Mouse (Mus musculus) ES-Bruce4 (cell line): Measurements from ENCODE around the gene Gm43518.

Experiments
- CTCF ChIP-seq: IDR thresholded peaks from one replicate; pipeline ENCODE4 v1.8.1; 2011; ENCODE audit warnings: low read depth, low read length
- EP300 ChIP-seq: IDR thresholded peaks from 2 replicates; pipeline ENCODE4 v1.6.1; 2011; ENCODE audit warnings: low read depth, low read length; ENCODE audit not compliant: insufficient read depth
- POLR2A ChIP-seq: IDR thresholded peaks from one replicate; pipeline ENCODE4 v1.8.1; 2011; ENCODE audit warnings: low read length; ENCODE audit not compliant: insufficient read depth

- peak; percentile 67 for TF ChIP-seq CTCF
- TF ChIP-seq POLR2A, result no peak
- TF ChIP-seq EP300, result no peak
These were observed 6.9 kb downstream of the Gm43518 start for GRCm38 (mm10) chr5:123933957-123934591.
